ENCODE assay signal across 8 mouse cellular contexts in the genomic region with DNA sequence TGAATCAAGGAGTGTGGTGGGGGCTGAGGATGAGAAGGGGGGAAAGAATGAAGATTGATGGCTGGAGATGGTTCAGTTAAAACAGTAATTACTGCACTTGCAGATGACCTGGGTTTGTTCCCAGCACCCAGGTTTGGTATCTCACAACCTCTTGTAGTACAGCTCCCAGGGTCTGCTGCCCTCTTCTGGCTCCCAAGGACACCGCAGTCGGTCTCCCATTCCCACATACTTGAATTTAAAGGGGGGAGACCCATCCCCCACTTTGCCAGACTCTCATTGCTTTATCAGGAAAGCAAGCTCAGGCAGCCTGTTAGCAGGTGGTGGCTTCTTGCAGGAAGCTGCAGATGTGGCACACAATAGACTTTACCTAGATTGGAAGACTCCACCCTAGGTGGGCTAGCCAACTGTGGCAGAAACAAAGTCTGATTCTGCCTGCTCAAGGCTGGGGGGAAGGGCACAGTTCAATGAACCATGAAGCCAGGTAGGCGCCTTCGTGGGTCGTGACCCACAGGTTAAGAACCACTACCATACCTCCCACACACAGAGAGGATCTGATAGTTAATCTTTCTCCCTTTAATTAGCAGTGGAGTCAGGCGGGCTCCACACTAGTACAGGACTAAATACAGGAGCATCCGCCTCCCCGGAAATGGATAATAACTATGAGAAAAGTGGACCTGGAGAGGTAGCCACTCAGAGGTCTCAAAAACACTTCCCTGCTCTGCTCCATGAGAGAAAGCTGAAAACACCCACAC. TPM values are rescaled to one million over a fixed set of nuclear protein-coding genes. Genes with fewer than 3 reads are reported as not detected.
DNase-seq lines count a peak whose midpoint lies in the region; ATAC-seq and TF ChIP-seq lines count a peak whose summit lies in the region.

No protein-coding gene starts in this region.

- no peak for TF ChIP-seq POLR2A in limb, embryonic 14.5 days (IDR thresholded peaks at IDR 0.05; ENCODE audit: borderline replicate concordance, extremely low read depth, insufficient read depth, insufficient read length)
- no peak for TF ChIP-seq POLR2A in thymus, adult 2 months (IDR thresholded peaks at IDR 0.05; ENCODE audit: control insufficient read depth, extremely low read depth, insufficient read depth, low read length, poor library complexity)

- 0 out of 2 replicates have a peak, but pooled peaks have one; percentile 14 for TF ChIP-seq CTCF in thymus, adult 2 months (IDR thresholded peaks at IDR 0.05; ENCODE audit: borderline replicate concordance, control insufficient read depth, extremely low read depth, insufficient read depth, low read length, poor library complexity)

- H3K27me3 ChIP-seq in intestine, embryonic 16.5 days (replicated peaks; ENCODE audit: control insufficient read depth, insufficient read depth, low read length), result no peaks in the 10 kb centered on the region
- H3K27me3 ChIP-seq in limb, embryonic 14.5 days (ENCODE audit: control insufficient read depth, insufficient read depth, low read length), result no peaks in the 10 kb centered on the region
- no peaks in the 10 kb centered on the region for H3K27me3 ChIP-seq in midbrain, embryonic 12.5 days
- no peaks in the 10 kb centered on the region for H3K27me3 ChIP-seq in thymus, adult 2 months (ENCODE audit: control insufficient read depth, insufficient read depth, low read length)

- ATAC-seq in intestine, embryonic 16.5 days, result peak; percentile 63
- ATAC-seq in limb, embryonic 14.5 days (ENCODE audit: low FRiP score, low read depth), result peak; percentile 66
- peak; percentile 39 for ATAC-seq in midbrain, embryonic 12.5 days (ENCODE audit: low FRiP score, low read depth)

- peaks cover 7% of the 10 kb centered on the region for H3K4me1 ChIP-seq in intestine, embryonic 16.5 days (ENCODE audit: control insufficient read depth, insufficient read depth, low read length)
- H3K4me1 ChIP-seq in limb, embryonic 14.5 days (ENCODE audit: control insufficient read depth, insufficient read depth, low read length), result peaks cover 9% of the 10 kb centered on the region; the same call in 1 of the 2 replicates
- H3K4me1 ChIP-seq in midbrain, embryonic 12.5 days, result peaks cover 11% of the 10 kb centered on the region
- peaks cover 12% of the 10 kb centered on the region for H3K4me1 ChIP-seq in thymus, adult 2 months (replicated peaks; ENCODE audit: control insufficient read depth, insufficient read depth, low read length)

- no peaks in the 10 kb centered on the region for H3K9me3 ChIP-seq in intestine, embryonic 16.5 days (ENCODE audit: control insufficient read depth, low read length)
- H3K9me3 ChIP-seq in limb, embryonic 14.5 days (ENCODE audit: control insufficient read depth, low read length), result no peaks in the 10 kb centered on the region
- H3K9me3 ChIP-seq in midbrain, embryonic 12.5 days, result no peaks in the 10 kb centered on the region

- peaks cover 6% of the 10 kb centered on the region; the same call in 1 of the 2 replicates for H3K36me3 ChIP-seq in intestine, embryonic 16.5 days (ENCODE audit: control insufficient read depth, insufficient read depth, low read length)
- H3K36me3 ChIP-seq in limb, embryonic 14.5 days (ENCODE audit: control insufficient read depth, insufficient read depth, low read length), result peaks cover 24% of the 10 kb centered on the region
- peaks cover 26% of the 10 kb centered on the region for H3K36me3 ChIP-seq in midbrain, embryonic 12.5 days
- H3K36me3 ChIP-seq in thymus, adult 2 months (ENCODE audit: control insufficient read depth, insufficient read depth, low read length), result no peaks in the 10 kb centered on the region; the same call in 1 of the 2 replicates

- H3K27ac ChIP-seq in intestine, embryonic 16.5 days (ENCODE audit: low read length), result peak overlapping the region; percentile 53
- no peak overlapping the region for H3K27ac ChIP-seq in limb, embryonic 14.5 days (replicated peaks; ENCODE audit: low read depth, low read length)
- peak overlapping the region; percentile 84; the same call in 1 of the 2 replicates for H3K27ac ChIP-seq in midbrain, embryonic 12.5 days (replicated peaks)
- H3K27ac ChIP-seq in thymus, adult 2 months (ENCODE audit: control insufficient read depth, insufficient read depth, low read length), result peak overlapping the region; percentile 27; the same call in 1 of the 2 replicates

- peak; percentile 64 for DNase-seq in layer of hippocampus, adult 11-12 months (ENCODE audit: low spot score)
- DNase-seq in layer of hippocampus, adult 9-10 months (ENCODE audit: low spot score), result no peak
- peak; percentile 71 to 80 for DNase-seq in cerebellum, postnatal 14 days
- DNase-seq in gastrocnemius, postnatal 10 days, result peak; percentile 39
- peak; percentile 44 for DNase-seq in limb, embryonic 14.5 days (ENCODE audit: low spot score)
- peak; percentile 67 for DNase-seq in thymus, adult 2 months

- peak overlapping the region; percentile 78 for H3K4me2 ChIP-seq in intestine, embryonic 16.5 days (ENCODE audit: low read depth, low read length)
- peak overlapping the region; percentile 57 for H3K4me2 ChIP-seq in limb, embryonic 14.5 days (replicated peaks; ENCODE audit: low read depth, low read length, severe bottlenecking)
- peak overlapping the region; percentile 70 for H3K4me2 ChIP-seq in midbrain, embryonic 12.5 days (replicated peaks)

- peak overlapping the region; percentile 95 for H3K4me3 ChIP-seq in intestine, embryonic 16.5 days (ENCODE audit: low read length)
- H3K4me3 ChIP-seq in limb, embryonic 14.5 days (replicated peaks; ENCODE audit: low read length), result peak overlapping the region; percentile 98
- peak overlapping the region; percentile 96 for H3K4me3 ChIP-seq in midbrain, embryonic 12.5 days
- H3K4me3 ChIP-seq in thymus, adult 2 months (ENCODE audit: control insufficient read depth, insufficient read depth, low read length), result peak overlapping the region; percentile 36

- WGBS in intestine, embryonic 16.5 days, result 43% methylated on average over 8 of the region's 8 CpGs
- WGBS in limb, embryonic 14.5 days, result 53% methylated on average over 8 of the region's 8 CpGs
- WGBS in midbrain, embryonic 12.5 days, result 34% methylated on average over 8 of the region's 8 CpGs
- 64% methylated on average over 8 of the region's 8 CpGs for WGBS in thymus, adult 2 months

- H3K9ac ChIP-seq in intestine, embryonic 16.5 days (ENCODE audit: low read depth, low read length), result 0 out of 2 replicates have a peak overlapping the region, but pooled peaks have one; percentile 31
- peak overlapping the region; percentile 93; the same call in 1 of the 2 replicates for H3K9ac ChIP-seq in limb, embryonic 14.5 days (ENCODE audit: low read depth, low read length, severe bottlenecking)
- no peak overlapping the region; the same call in 1 of the 2 replicates for H3K9ac ChIP-seq in midbrain, embryonic 12.5 days (replicated peaks)

RNA-seq across cellular contexts. Expression of a gene that starts 0.5 kb away (rescaled TPM):
- 100 to 1,000 TPM in 1 of 2 experiments, 10 to 100 TPM in 1; 94.0 to 101 TPM for total RNA-seq in gastrocnemius, postnatal 10 days (2021)
- 126 and 127 TPM in 2 replicates for polyA plus RNA-seq in intestine, embryonic 16.5 days (2015; fragmentation: Nextera tagmentation; extraction: Ambion mirVana)
- 84.6 and 93.8 TPM in 2 replicates for polyA plus RNA-seq in limb, embryonic 14.5 days (2012; rRNA removed)
- 125 and 139 TPM in 2 replicates for polyA plus RNA-seq in limb, embryonic 14.5 days (2014; fragmentation: Nextera tagmentation; extraction: Ambion mirVana)
- polyA plus RNA-seq in midbrain, embryonic 12.5 days (2016; fragmentation: Nextera tagmentation; extraction: Ambion mirVana), result 257 and 260 TPM in 2 replicates
- 104 and 105 TPM in 2 replicates for polyA plus RNA-seq in thymus, adult 2 months (2012; rRNA removed)

RNA-seq across cellular contexts. Expression of a gene that starts 9.0 kb away (rescaled TPM):
- total RNA-seq in gastrocnemius, postnatal 10 days (2021), result 1 to 10 TPM; 6.0 to 7.8 TPM
- 18.8 and 21.5 TPM in 2 replicates for polyA plus RNA-seq in intestine, embryonic 16.5 days (2015; fragmentation: Nextera tagmentation; extraction: Ambion mirVana)
- polyA plus RNA-seq in limb, embryonic 14.5 days (2012; rRNA removed), result 33.4 and 36.7 TPM in 2 replicates
- polyA plus RNA-seq in limb, embryonic 14.5 days (2014; fragmentation: Nextera tagmentation; extraction: Ambion mirVana), result 22.1 and 27.4 TPM in 2 replicates
- 47.9 and 54.9 TPM in 2 replicates for polyA plus RNA-seq in midbrain, embryonic 12.5 days (2016; fragmentation: Nextera tagmentation; extraction: Ambion mirVana)
- polyA plus RNA-seq in thymus, adult 2 months (2012; rRNA removed), result 19.8 and 20.5 TPM in 2 replicates

RNA-seq across cellular contexts. Expression of a gene that starts 24.1 kb away (rescaled TPM):
- total RNA-seq in gastrocnemius, postnatal 10 days (2021), result 10 to 100 TPM; 17.7 to 19.6 TPM
- polyA plus RNA-seq in intestine, embryonic 16.5 days (2015; fragmentation: Nextera tagmentation; extraction: Ambion mirVana), result 75.3 and 91.4 TPM in 2 replicates
- polyA plus RNA-seq in limb, embryonic 14.5 days (2012; rRNA removed), result 38.6 and 61.9 TPM in 2 replicates
- 53.5 and 53.7 TPM in 2 replicates for polyA plus RNA-seq in limb, embryonic 14.5 days (2014; fragmentation: Nextera tagmentation; extraction: Ambion mirVana)
- polyA plus RNA-seq in midbrain, embryonic 12.5 days (2016; fragmentation: Nextera tagmentation; extraction: Ambion mirVana), result 55.4 and 64.8 TPM in 2 replicates
- 8.6 and 8.7 TPM in 2 replicates for polyA plus RNA-seq in thymus, adult 2 months (2012; rRNA removed)

RNA-seq across cellular contexts. Expression of a gene that starts 24.2 kb away (rescaled TPM):
- total RNA-seq in gastrocnemius, postnatal 10 days (2021), result 100 to 1,000 TPM; 117 to 126 TPM
- polyA plus RNA-seq in intestine, embryonic 16.5 days (2015; fragmentation: Nextera tagmentation; extraction: Ambion mirVana), result 260 TPM in 2 replicates
- 116 and 135 TPM in 2 replicates for polyA plus RNA-seq in limb, embryonic 14.5 days (2012; rRNA removed)
- polyA plus RNA-seq in limb, embryonic 14.5 days (2014; fragmentation: Nextera tagmentation; extraction: Ambion mirVana), result 174 and 188 TPM in 2 replicates
- 162 and 170 TPM in 2 replicates for polyA plus RNA-seq in midbrain, embryonic 12.5 days (2016; fragmentation: Nextera tagmentation; extraction: Ambion mirVana)
- polyA plus RNA-seq in thymus, adult 2 months (2012; rRNA removed), result 112 and 116 TPM in 2 replicates

RNA-seq across cellular contexts. Expression of a gene that starts 45.4 kb away (rescaled TPM):
- total RNA-seq in gastrocnemius, postnatal 10 days (2021), result 10 to 100 TPM; 82.3 to 88.0 TPM
- 80.1 and 87.4 TPM in 2 replicates for polyA plus RNA-seq in intestine, embryonic 16.5 days (2015; fragmentation: Nextera tagmentation; extraction: Ambion mirVana)
- polyA plus RNA-seq in limb, embryonic 14.5 days (2012; rRNA removed), result 23.7 and 26.5 TPM in 2 replicates
- polyA plus RNA-seq in limb, embryonic 14.5 days (2014; fragmentation: Nextera tagmentation; extraction: Ambion mirVana), result 44.2 and 45.5 TPM in 2 replicates
- polyA plus RNA-seq in midbrain, embryonic 12.5 days (2016; fragmentation: Nextera tagmentation; extraction: Ambion mirVana), result 38.8 and 43.5 TPM in 2 replicates
- 42.2 and 44.6 TPM in 2 replicates for polyA plus RNA-seq in thymus, adult 2 months (2012; rRNA removed)

Comparison
In these comparisons a context has a peak if more than half of its experiments do, and no peak if none do; other contexts are left out.
1. H3K4me3 ChIP-seq: peak in every context shown above with its lines; median percentile 98 in limb, embryonic 14.5 days; 96 in midbrain, embryonic 12.5 days; 95 in intestine, embryonic 16.5 days; 36 in thymus, adult 2 months.